Mouse (Mus musculus): Measurements from ENCODE around the gene Ccz1. TPM values are rescaled to one million over a fixed set of nuclear protein-coding genes. Genes with fewer than 3 reads are reported as not detected.
A peak's percentile ranks its signal among the peaks of the same experiment; 100 is the strongest.

Ccz1 gene
- total RNA-seq, 2 experiments from 2014 or later = 43.1 to 43.8 TPM

DNA sequence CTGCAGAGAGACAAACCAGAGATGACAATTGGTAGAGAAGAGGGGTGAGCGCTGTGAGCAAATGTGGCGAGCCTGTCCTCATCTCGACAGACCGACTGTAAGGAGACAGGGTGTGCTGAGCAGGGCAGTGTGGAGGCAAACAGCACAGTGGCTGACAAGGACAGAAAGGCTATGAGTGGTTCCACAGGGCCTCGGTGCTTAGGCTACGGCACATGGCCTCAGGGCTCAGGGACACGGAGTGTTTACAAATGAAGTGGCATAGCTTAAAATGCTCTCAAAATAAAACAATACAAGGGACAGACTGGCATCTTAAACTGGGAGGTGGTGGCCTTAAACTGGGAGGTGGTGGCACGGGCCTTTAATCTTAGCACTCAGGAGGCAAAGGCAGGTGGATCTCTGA lies 21.4 kb downstream of the Ccz1 start:
- no peak for DNase-seq

DNA sequence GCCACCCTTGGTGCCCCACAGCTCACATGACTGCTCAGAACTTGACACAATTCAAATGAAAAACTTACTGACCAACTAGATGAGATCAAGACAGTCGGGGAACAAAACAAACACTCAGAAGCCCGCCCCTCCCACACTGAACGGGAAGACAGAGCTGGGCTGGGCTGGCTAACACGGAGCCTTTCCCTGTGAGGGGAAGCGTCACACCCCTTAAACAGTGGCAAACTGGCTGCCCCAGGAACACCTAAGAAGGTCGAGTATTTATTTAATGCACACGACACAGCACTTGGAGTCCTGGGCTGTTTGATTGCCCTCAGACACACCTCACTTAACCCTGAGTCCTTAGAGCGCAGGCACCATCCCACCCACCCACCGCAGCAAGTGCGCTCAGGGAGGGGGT lies 22.0 kb downstream of the Ccz1 start:
- no peak for DNase-seq

DNA sequence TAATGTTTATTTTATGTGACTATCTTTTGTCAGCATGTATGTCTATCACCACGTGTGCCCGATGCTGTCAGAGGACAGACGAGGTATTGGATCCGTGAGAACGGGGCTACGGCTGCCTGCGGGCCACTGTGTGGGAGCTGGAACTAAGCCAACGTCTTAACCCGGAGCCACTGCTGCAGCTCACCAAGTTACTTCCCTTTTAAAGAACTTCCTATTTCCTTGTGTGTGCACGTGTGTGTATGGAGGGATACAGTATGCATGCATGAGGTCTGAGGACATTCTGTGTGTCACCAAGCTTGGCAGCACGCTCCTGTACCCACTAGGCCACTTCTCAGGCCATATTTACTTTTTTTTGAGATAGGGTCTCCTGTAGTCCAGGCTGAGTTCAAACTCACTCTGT lies 24.6 kb downstream of the Ccz1 start:
- DNase-seq = no peak

DNA sequence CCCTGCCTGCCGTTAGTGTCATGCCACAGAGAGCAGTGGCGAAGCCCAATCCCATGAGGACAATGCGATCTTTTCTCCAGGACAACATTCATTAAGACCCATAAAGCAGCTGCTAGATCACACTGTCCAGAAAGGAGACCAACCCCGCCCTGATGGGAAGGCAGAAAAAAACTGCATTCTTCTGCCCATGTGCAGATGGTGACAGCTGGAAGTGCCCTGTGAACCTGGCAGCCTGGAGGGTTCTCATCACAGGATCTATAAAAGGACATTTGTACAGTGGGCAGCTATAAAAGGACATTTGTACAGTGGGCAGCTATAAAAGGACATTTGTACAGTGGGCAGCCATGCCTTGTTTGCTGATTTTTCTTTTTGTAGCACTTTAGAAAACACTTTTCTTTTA lies 25.6 kb downstream of the Ccz1 start:
- DNase-seq = peak; percentile 41

DNA sequence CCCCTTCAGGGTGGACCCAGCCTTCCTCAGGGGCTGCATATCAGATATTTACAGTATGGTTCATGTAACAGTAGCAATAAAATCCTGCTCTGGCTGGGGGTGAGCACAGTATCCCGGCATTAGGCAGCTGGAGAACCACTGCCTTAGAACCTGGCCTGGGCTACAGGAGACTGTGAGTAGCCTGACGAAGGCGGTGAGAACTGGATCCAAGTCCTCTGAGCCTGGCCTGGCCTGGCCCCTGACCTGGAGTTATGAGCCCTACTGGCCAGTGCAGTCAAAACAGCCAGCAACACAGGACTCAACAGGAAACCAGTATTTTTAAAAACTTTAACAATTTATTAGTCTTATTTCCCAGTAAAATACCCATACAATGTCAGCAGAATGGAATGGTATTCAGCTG lies 27.1 kb downstream of the Ccz1 start:
- DNase-seq = no peak

DNA sequence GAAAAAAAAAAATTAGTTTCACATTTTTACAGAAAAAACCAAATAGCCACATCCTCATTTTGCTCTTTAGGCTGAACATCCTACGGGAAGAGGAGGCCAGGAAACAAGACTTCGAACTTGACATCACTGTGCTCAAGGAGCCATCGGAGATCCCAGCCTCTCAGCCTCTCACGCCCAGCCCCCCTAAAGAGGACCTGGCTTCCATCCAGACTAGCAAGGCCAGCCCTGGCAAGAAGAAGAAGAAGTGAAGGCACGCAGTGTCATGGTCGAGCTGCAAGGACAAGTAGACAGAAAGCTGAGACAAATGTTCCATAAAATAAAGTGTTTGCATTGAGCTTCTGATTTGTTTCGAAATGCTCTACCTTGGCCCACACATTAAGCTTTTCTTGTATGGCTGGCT lies 29.3 kb downstream of the Ccz1 start:
- no peak for DNase-seq

DNA sequence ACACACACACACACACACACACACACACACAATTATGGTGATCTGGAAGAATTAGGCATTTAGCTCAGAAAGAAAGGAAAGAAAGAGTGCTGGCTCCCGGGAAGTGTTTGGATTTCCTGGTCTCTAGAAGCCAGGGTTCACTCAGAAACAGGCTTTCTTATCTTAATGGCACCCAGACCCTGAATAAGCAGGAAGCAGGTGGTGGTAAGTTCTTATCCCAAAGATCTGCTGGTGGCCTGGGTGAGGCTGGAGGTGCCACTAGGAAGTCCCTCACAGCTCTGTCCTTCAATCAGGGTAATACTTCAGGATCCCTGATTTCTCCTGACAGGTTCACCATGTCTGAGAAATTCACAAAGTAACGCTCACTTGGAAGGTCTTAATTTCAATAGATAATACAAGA lies 32.3 kb downstream of the Ccz1 start:
- no peak for DNase-seq

DNA sequence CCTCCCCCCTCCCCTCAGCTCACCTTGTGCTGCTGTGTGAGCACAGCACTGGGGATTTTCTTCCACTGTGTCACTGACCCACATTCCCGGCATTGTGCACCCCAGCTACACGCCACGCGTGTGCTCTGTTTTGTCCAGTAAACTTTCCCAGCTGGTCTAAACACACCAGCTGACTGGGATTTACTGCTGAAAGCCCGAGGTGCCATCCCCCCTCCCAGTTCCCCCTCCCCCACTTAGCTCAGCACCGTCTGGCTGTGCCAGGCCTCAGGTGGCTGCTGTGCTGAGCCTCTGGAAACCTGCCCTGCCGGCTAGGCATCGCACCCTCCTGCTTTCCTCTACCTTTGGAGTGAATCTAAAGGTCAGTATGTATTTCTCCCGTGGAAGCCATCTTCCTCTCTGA lies 33.8 kb downstream of the Ccz1 start:
- DNase-seq = no peak

DNA sequence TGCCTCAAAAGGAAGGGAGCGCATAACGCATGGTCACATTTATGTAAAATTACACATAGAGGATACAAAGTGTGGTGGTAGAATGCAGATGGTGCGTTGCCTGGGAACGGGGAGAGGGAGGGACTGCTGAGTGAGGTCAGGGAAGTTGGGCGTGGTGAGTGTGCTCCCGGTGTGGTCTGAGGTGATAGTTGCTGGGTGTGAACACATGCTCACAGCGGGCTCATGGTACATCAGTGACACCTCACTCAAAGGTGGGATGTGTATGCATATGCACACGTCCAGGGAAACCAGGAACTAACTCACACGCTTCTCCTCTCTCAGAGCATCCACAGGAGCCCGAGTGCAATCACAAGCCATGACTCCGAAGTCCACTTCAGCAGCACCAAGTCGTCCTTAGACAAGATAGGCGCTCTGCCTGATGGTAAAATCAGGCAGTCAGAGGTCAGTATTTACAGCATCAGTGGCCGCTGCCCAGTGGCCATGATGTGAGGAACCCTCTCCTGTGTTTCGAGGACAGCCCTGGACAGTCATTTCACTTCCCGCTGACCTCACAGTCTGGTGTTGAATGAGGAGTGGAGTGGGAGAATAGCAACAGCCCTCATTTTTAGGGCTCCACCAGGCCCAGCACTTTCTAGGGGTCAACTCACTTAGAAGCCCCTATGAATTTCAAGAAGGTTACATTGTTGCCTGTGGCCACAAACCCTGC lies 37.8 kb downstream of the Ccz1 start:
- no peak for DNase-seq

DNA sequence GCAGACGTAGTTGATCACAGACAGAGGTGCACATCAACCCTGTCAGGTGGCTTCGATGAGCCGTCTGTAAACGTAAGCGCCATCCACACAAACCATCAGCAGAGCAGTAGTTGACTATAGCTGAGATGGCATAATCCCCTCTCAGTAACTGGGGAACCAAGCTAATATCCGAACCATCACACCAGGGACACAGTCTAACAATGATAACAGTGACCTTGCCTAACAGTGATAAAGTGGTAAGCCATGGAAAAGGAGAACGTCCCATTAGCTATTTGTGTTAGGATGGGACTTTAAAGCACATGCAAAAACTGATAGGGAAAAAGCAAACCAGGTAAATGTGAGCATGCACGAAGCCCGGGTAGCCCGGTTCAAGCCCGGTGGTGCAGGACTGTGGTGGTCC lies 38.4 kb downstream of the Ccz1 start:
- DNase-seq = no peak

DNA sequence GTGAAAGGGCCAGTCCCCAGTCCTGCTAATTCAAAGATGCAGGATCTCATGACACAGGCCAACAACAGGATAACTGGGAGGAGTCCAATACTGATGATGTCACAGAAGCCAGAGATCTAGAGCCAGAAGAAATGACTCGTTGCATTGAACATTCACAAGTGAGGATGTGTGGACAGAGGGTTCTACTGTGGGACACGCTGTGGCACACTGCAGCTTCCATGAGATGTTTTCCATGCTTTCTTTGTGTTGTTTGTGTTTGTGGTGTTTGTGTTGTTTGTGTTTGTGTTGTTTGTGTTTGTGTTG lies 39.1 kb downstream of the Ccz1 start:
- no peak for DNase-seq

DNA sequence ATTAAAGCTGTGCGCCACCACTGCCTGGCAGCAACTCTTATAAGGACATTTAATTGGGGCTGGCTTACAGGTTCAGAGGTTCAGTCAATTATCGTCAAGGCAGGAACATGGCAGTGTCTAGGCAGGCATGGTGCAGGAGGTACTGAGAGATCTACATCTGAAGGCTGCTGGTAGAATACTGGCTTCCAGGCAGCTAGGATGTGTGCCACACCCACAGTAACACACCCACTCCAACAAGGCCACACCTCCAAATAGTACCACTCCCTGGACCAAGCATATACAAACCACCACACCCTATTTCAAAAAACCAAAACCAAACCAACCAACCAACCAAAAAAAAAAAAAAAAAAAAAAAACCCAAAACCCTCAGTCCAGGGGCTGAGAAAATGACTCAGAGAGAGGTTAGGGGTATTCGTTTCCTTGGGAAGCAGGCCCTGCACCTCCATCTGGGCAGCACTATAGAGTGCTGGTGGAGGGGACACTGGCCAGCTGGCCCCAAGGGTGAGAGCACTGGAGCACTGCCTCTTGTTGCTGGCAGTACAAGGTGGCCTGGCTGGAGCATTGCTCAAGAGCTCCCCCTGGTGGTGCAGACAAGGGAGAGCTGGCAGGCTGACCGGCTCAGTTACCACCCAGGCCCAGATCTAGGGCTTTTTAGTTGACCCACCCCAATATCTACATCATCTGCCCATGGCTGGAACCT lies 39.6 kb downstream of the Ccz1 start:
- peak; percentile 71 for DNase-seq

DNA sequence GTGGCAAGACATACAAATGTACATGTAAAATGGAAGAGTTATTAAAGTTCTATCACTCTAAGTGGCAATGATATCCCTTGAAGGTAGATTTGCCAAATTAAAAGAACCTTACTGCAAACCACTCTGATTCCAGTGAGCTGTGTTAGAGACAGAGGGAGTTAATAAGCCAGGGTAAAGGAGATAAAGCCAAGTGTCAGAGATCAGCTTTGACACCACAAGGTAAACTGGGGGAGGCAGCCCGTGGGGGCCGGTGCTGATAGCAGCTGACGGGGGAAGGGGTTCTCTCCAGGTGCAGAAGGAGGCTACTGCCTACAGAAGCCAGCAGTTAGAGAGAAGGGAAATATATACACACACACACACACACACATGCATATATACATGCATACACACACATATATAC lies 42.0 kb downstream of the Ccz1 start:
- no peak for DNase-seq

DNA sequence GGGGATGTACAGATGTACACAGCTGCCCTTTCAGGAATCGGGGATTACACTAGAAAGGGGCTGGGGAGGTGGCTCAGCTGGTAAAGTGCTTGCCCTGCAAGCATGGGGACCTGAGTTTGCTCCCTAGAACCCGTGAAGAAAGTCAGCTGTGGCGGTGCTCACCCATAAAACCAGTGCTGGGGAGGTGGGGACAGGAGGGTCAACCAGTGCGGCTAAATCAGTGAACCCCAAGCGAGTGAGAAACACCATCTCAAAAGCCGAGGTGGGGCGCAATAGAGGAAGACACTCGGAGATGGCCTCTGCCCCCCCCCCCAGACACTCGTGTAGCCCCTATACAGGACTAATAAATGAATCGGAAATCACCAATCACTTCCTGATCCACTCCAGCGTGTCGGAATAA lies 48.0 kb downstream of the Ccz1 start:
- DNase-seq = no peak

DNA sequence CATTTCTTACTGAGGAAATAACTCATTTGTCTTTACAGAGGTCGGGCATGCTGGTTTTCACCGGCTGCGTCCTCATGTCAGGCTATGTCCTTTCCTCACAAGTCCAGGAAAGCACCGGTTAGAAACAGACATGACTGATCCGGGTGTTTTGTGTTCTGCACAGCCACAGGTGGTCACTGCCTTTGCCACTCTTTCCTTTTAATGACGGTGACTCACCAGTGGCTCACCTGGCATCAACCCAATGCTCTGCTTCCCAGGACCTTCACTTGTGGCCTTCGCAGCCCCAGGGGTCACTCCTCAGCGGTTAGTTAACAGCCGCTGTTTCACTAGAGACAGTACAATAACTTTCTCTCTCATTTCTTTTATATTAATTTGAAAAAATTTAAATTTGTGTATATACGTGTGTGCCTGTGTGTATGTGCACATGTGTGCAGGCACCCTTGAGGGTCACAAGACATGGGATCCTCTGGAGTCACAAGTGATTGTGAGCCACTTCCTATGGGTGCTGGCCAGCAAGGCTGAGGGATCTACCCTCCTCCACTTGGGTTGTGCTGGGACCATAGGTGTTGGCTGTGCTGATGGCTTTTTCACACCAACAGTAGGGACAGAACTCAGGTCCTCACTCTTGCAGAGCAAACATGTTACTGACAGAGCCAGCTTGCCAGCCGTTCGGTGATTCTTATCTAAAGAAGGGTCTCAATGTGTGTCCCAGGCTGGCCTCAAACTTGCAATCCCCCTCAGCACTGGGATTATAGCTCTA lies 48.9 kb downstream of the Ccz1 start:
- DNase-seq = no peak

DNA sequence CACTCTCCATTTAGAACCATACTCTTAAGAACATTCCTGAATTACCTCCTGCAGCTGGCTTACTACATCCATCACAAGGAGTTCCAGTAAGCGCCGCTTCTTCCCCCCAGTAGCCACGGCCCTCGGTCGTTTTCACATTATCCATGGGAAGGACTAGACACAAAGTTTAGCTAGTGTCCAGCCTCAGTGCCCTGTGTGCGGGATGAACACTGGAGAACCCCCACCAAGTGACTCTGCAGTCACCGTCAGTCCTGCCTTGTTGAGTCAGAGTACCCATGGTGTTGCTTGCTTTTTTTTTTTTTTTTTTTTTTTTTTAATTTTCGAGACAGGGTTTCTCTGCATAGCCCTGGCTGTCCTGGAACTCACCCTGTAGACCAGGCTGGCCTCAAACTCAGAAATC lies 53.5 kb downstream of the Ccz1 start:
- DNase-seq = no peak

DNA sequence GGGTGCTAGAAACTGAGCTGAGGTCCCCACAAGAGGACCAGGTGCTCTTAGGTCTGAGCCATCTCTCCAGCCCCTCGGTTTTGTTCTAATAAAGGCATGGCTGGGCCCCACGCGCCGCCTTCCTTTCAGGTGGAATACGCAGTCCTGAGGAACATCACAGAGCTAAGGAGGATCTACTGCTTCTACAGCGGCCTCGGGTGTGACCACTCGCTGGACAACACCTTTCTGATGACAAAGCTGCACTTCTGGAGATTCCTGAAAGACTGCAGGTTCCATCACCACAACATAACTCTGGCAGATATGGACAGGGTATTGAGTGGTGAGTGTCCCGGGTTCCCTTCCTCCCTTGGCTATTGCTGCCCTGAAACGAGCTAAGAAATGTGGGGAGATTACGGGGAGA lies 55.1 kb downstream of the Ccz1 start:
- DNase-seq = no peak

DNA sequence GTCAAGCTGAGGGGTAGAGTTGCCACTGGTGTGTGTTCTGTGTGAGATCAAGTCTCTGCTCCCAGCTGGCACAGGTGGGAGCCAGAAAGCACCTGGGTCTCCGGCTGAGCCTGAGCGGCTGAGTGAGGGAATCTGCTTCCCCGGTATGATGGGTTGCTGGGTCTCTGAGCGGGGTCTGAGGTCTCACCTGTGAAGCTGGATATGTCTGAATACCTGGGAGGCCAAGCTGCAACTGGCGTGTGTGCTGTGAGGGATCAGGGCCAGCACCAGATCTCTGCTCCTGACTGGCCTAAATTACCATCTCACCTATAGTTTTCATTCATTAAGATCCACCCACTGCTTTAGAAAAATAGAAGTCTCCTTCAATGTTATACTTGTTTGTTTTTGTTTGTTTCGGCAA lies 57.6 kb downstream of the Ccz1 start:
- no peak for DNase-seq

DNA sequence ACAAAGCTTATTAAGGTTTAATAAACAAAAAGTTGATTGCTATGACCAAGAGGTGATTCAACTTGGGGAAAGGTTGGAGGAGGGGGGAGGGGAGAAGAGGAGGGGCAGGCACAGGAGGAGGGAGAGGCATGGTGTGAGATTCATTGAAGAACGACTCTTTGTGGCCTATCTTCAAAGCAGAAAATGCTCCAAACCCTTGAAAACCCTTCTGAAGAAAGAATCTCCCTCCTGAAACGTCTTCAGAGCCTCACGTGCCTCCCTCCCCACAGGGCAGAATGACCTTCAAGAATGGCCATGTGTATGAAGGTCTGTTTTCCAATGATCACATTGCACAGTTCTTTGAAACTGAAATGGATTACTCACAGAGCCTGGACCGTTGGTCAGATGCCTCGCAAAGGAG lies 64.7 kb downstream of the Ccz1 start:
- no peak for DNase-seq

DNA sequence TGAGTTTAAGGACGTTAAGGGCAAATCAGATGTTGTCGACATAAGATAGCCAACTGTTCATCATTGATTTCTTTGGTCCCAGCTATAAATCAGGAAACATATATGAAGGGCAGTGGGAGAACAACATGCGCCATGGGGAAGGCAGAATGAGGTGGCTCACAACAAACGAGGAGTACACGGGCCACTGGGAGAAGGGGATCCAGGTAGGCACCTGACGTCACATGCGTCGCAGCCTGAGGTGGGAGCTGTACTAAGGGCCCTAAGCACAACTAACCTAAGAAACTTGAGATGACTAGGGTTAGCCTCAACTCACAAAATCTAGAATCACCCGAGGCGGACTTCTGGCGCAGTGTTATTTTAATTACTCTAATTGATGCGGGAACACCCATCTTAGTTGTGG lies 66.3 kb downstream of the Ccz1 start:
- no peak for DNase-seq

DNA sequence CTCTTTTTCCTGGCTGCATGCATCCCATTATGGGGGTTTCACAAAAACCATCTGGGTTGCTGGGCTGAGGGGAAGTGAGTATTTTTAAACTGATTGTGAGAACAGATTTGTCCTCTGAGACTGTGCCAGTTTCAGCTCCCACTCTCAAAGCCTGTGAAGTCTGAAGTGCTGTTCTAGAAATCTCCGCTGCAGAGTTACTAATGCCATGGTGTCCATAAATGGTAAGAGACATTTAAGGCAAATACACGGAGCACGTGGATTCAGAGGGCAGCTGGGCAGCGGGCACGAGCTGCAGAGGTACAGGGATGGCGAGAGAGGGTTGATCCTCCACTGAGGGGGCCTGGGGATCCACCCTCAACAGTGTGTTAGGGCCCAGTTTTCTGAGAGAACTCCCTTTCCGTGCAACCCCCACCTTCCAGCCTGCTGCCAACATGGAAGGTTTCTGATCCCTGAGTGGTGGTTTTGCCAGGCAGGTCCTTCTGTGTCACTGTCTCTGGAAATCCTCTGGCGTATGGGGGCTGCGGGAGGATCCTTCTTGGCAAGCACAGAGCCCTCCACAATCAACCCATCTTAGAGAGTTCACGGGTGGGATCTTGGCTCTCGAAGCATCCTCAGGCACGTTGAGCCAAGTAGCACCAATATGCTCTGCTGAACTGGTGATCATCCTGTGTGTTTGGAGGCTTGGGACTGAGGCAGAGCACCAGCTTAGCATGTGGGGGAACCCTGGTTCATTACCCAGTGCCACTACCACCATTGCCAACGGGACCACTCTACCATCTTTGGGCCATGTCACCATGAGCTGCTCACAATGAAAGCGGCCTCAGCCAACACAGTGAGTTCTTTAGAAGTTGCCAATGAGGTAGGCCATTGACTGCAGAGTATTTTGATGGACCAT lies 71.2 kb downstream of the Ccz1 start:
- no peak for DNase-seq

DNA sequence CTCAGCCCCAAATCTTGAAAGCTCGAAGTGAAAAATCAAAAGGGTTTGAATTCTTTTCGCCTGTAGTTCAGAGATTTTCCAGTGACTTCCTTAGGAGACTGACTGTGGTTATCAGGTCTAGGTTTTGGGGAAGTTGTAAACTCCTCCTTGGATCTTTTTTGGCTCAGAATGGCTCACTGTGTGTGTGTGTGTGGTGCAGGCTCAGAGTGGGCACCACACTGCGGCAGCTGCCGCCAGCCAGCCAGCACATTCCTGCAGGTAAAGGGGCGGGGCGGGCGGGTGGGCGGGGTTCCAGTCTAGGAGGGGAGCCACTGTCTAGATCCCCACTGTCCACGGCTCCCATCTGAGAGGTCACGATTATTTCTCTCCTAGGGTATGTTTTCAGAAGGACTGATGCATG lies 73.1 kb downstream of the Ccz1 start:
- DNase-seq = no peak

Data from heart, postnatal 4 days (tissue).